Mouse (Mus musculus) Muller cell, postnatal 12 days (primary cell): ENCODE data around the gene Aprt.

Source experiments
- DNase-seq: peaks from one replicate; pipeline ENCODE4 v3.0.0-alpha.2; 2015; ENCODE audit errors: inconsistent ontology term

The Aprt gene

GRCm38 (mm10) chr8:122564363-122565352 is 12.1 kb downstream of the Aprt start:
- DNase-seq: no peak

- DNase-seq: no peak
Measured at GRCm38 (mm10) chr8:122561199-122561598, 15.5 kb downstream of the Aprt start.

- peak; percentile 73 for DNase-seq
Measured at GRCm38 (mm10) chr8:122558671-122559349, 17.9 kb downstream of the Aprt start.

GRCm38 (mm10) chr8:122557248-122558038 is 19.3 kb downstream of the Aprt start:
- no peak for DNase-seq

- peak; percentile 87 for DNase-seq
Measured at GRCm38 (mm10) chr8:122556030-122557009, 20.4 kb downstream of the Aprt start.

GRCm38 (mm10) chr8:122554786-122555185 is 21.9 kb downstream of the Aprt start:
- DNase-seq: no peak

- DNase-seq: peak; percentile 92
Measured at GRCm38 (mm10) chr8:122551265-122552051, 25.3 kb downstream of the Aprt start, which contains the start of gene Piezo1. TSS of gene Piezo1 (minus strand) at chr8:122551329.

- no peak for DNase-seq
Measured at GRCm38 (mm10) chr8:122550995-122551264, 25.8 kb downstream of the Aprt start.

GRCm38 (mm10) chr8:122550234-122550994 is 26.3 kb downstream of the Aprt start:
- DNase-seq: peak; percentile 86

- peak; percentile 59 for DNase-seq
Measured at GRCm38 (mm10) chr8:122548891-122549439, 27.7 kb downstream of the Aprt start.

GRCm38 (mm10) chr8:122548331-122548730 is 28.4 kb downstream of the Aprt start:
- DNase-seq: no peak

GRCm38 (mm10) chr8:122547815-122548214 is 28.9 kb downstream of the Aprt start:
- no peak for DNase-seq

GRCm38 (mm10) chr8:122546811-122547453 is 29.8 kb downstream of the Aprt start:
- peak; percentile 68 for DNase-seq

- no peak for DNase-seq
Measured at GRCm38 (mm10) chr8:122546066-122546755, 30.5 kb downstream of the Aprt start.

GRCm38 (mm10) chr8:122544138-122544537 is 32.6 kb downstream of the Aprt start:
- DNase-seq: no peak

GRCm38 (mm10) chr8:122538310-122539076 is 38.2 kb downstream of the Aprt start:
- no peak for DNase-seq

- no peak for DNase-seq
Measured at GRCm38 (mm10) chr8:122537812-122538211, 38.9 kb downstream of the Aprt start.
